Comparison of ENCODE assay signal across 10 mouse cellular contexts in genomic region chr13:32660294-32660693, GRCm38 (mm10).
DNase-seq lines count a peak whose midpoint lies in the region; ATAC-seq lines count a peak whose summit lies in the region.
"Had no signal": no experiment of that assay in that cellular context is flagged by ENCODE, and none has a peak within 500 bp of the region (broad histone marks: within the 10 kb centered on the region; RNA-seq: fewer than 3 reads in every experiment).

No protein-coding gene starts in this region.

- H3K27me3 ChIP-seq in kidney, embryonic 16.5 days (ENCODE audit: insufficient read depth, low read length) = no peaks in the 10 kb centered on the region
- no peaks in the 10 kb centered on the region for H3K27me3 ChIP-seq in hindbrain, embryonic 16.5 days (replicated peaks; ENCODE audit: control insufficient read depth, insufficient read depth, low read length)
- H3K27me3 ChIP-seq in forebrain, embryonic 16.5 days (replicated peaks; ENCODE audit: control insufficient read depth, insufficient read depth, low read length) = no peaks in the 10 kb centered on the region

- ATAC-seq in kidney, embryonic 16.5 days (ENCODE audit: low FRiP score, low TSS enrichment) = no peak
- ATAC-seq in hindbrain, embryonic 16.5 days = no peak
- ATAC-seq in forebrain, embryonic 16.5 days = no peak

- H3K27ac ChIP-seq in kidney, embryonic 16.5 days (ENCODE audit: low read length) = peak overlapping the region; percentile 49; the same call in 1 of the 2 replicates
- no peak overlapping the region for H3K27ac ChIP-seq in hindbrain, embryonic 16.5 days (ENCODE audit: low read depth, low read length)
- no peak overlapping the region for H3K27ac ChIP-seq in forebrain, embryonic 16.5 days (ENCODE audit: low read length)

- H3K4me3 ChIP-seq in kidney, embryonic 16.5 days (ENCODE audit: low read length) = no peak overlapping the region
- no peak overlapping the region for H3K4me3 ChIP-seq in hindbrain, embryonic 16.5 days (ENCODE audit: low read length)
- H3K4me3 ChIP-seq in forebrain, embryonic 16.5 days (replicated peaks; ENCODE audit: low read length) = no peak overlapping the region

- 29% methylated on average over 4 of the region's 4 CpGs for WGBS in kidney, embryonic 16.5 days
- 67% methylated on average over 4 of the region's 4 CpGs for WGBS in hindbrain, embryonic 16.5 days
- WGBS in forebrain, embryonic 16.5 days = 74% methylated on average over 4 of the region's 4 CpGs

- no peaks in the 10 kb centered on the region for H3K36me3 ChIP-seq in kidney, embryonic 16.5 days (ENCODE audit: insufficient read depth, low read length)
- no peaks in the 10 kb centered on the region for H3K36me3 ChIP-seq in hindbrain, embryonic 16.5 days (ENCODE audit: control insufficient read depth, insufficient read depth, low read length)
- no peaks in the 10 kb centered on the region for H3K36me3 ChIP-seq in forebrain, embryonic 16.5 days (ENCODE audit: control insufficient read depth, insufficient read depth)

- no peak overlapping the region for H3K9ac ChIP-seq in kidney, embryonic 16.5 days (replicated peaks; ENCODE audit: low read length)
- no peak overlapping the region for H3K9ac ChIP-seq in hindbrain, embryonic 16.5 days (ENCODE audit: low read depth, low read length)
- no peak overlapping the region for H3K9ac ChIP-seq in forebrain, embryonic 16.5 days (replicated peaks; ENCODE audit: low read depth, low read length)

- no peak overlapping the region for H3K4me2 ChIP-seq in kidney, embryonic 16.5 days (replicated peaks; ENCODE audit: low read depth, low read length)
- no peak overlapping the region for H3K4me2 ChIP-seq in hindbrain, embryonic 16.5 days (ENCODE audit: low read length)
- H3K4me2 ChIP-seq in forebrain, embryonic 16.5 days (ENCODE audit: low read length) = no peak overlapping the region

- H3K4me1 ChIP-seq in kidney, embryonic 16.5 days (ENCODE audit: insufficient read depth, low read length) = peaks cover 5% of the 10 kb centered on the region; the same call in 1 of the 2 replicates
- H3K4me1 ChIP-seq in hindbrain, embryonic 16.5 days (ENCODE audit: control insufficient read depth, insufficient read depth, low read depth, low read length) = no peaks in the 10 kb centered on the region
- H3K4me1 ChIP-seq in forebrain, embryonic 16.5 days (replicated peaks; ENCODE audit: control insufficient read depth, insufficient read depth, low read length) = no peaks in the 10 kb centered on the region

- DNase-seq in embryo, embryonic 10 days (ENCODE audit: low spot score) = peak; percentile 10
- no peak for DNase-seq in embryo, embryonic 9.5 days (ENCODE audit: extremely low spot score)
- DNase-seq in 416B (ENCODE audit: low read depth) = peak; percentile 76
- DNase-seq in gastrocnemius, postnatal 25 days = peak; percentile 29
- DNase-seq in left cerebral cortex, adult 11 months (ENCODE audit: low spot score) = no peak
- DNase-seq: adrenal gland, adult 8-10 months; lung, postnatal 10 days had no signal

- H3K9me3 ChIP-seq in kidney, embryonic 16.5 days (ENCODE audit: low read length) = no peaks in the 10 kb centered on the region
- no peaks in the 10 kb centered on the region for H3K9me3 ChIP-seq in hindbrain, embryonic 16.5 days (ENCODE audit: control insufficient read depth, low read length)
- no peaks in the 10 kb centered on the region for H3K9me3 ChIP-seq in forebrain, embryonic 16.5 days (ENCODE audit: control insufficient read depth, low read length)

Comparison
In these comparisons a context has a peak if more than half of its experiments do, and no peak if none do; other contexts are left out.
1. DNase-seq: peak in embryo, embryonic 10 days (single experiment), 416B (single experiment) and gastrocnemius, postnatal 25 days (single experiment); none in embryo, embryonic 9.5 days (single experiment) and left cerebral cortex, adult 11 months (single experiment).